Mouse (Mus musculus): Measurements from ENCODE around the gene Fars2. TPM values are rescaled to one million over a fixed set of nuclear protein-coding genes. Genes with fewer than 3 reads are reported as not detected.
A peak's percentile ranks its signal among the peaks of the same experiment; 100 is the strongest.

Gene Fars2
- total RNA-seq, 2 experiments from 2014 or later = 33.7 to 42.4 TPM

- no peak for TF ChIP-seq CTCF (conservative IDR thresholded peaks at IDR 0.05)
- no peak overlapping the region for H3K4me3 ChIP-seq
- DNase-seq (ENCODE audit: low spot score in 2 of 2) = no peak
- no peak overlapping the region for H3K27ac ChIP-seq
Observed at GRCm38 (mm10) chr13:36583481-36584151, 466.4 kb downstream of the Fars2 start.

- no peak overlapping the region for H3K4me3 ChIP-seq
- no peak for TF ChIP-seq CTCF (conservative IDR thresholded peaks at IDR 0.05)
- no peak for DNase-seq (ENCODE audit: low spot score in 2 of 2)
- H3K27ac ChIP-seq = no peak overlapping the region
Observed at GRCm38 (mm10) chr13:36584197-36584596, 467.0 kb downstream of the Fars2 start.

- TF ChIP-seq CTCF (conservative IDR thresholded peaks at IDR 0.05) = no peak
- H3K4me3 ChIP-seq = no peak overlapping the region
- no peak overlapping the region for H3K27ac ChIP-seq
- no peak for DNase-seq (ENCODE audit: low spot score in 2 of 2)
Observed at GRCm38 (mm10) chr13:36589092-36589491, 471.9 kb downstream of the Fars2 start.

- DNase-seq (ENCODE audit: low spot score in 2 of 2) = no peak
- H3K4me3 ChIP-seq = no peak overlapping the region
- 0 out of 2 replicates have a peak overlapping the region, but pooled peaks have one; percentile 29 for H3K27ac ChIP-seq
- no peak for TF ChIP-seq CTCF (conservative IDR thresholded peaks at IDR 0.05)
Observed at GRCm38 (mm10) chr13:36592291-36592690, 475.1 kb downstream of the Fars2 start.

GRCm38 (mm10) chr13:36606717-36607116 lies 489.5 kb downstream of the Fars2 start:
- no peak for TF ChIP-seq CTCF (conservative IDR thresholded peaks at IDR 0.05)
- no peak overlapping the region for H3K27ac ChIP-seq
- no peak overlapping the region for H3K4me3 ChIP-seq
- no peak for DNase-seq (ENCODE audit: low spot score in 2 of 2)

GRCm38 (mm10) chr13:36607871-36608270 lies 490.7 kb downstream of the Fars2 start:
- no peak for TF ChIP-seq CTCF (conservative IDR thresholded peaks at IDR 0.05)
- Histone ChIP-seq H3K27ac (no peak overlapping the region), H3K4me3 (no peak overlapping the region)
- no peak for DNase-seq (ENCODE audit: low spot score in 2 of 2)

GRCm38 (mm10) chr13:36610426-36610825 lies 493.2 kb downstream of the Fars2 start:
- Histone ChIP-seq H3K27ac (no peak overlapping the region), H3K4me3 (no peak overlapping the region)
- no peak for TF ChIP-seq CTCF (conservative IDR thresholded peaks at IDR 0.05)
- no peak for DNase-seq (ENCODE audit: low spot score in 2 of 2)

- peak; percentile 11 to 19 for DNase-seq (ENCODE audit: low spot score in 2 of 2)
- H3K27ac ChIP-seq = peak overlapping the region; percentile 77
- H3K4me3 ChIP-seq = peak overlapping the region; percentile 53
- TF ChIP-seq CTCF (conservative IDR thresholded peaks at IDR 0.05) = no peak
Observed at GRCm38 (mm10) chr13:36612785-36613750, 495.9 kb downstream of the Fars2 start.

GRCm38 (mm10) chr13:36620498-36621332 lies 503.5 kb downstream of the Fars2 start:
- no peak for DNase-seq (ENCODE audit: low spot score in 2 of 2)
- H3K4me3 ChIP-seq = no peak overlapping the region
- H3K27ac ChIP-seq = no peak overlapping the region
- no peak for TF ChIP-seq CTCF (conservative IDR thresholded peaks at IDR 0.05)

- no peak for DNase-seq (ENCODE audit: low spot score in 2 of 2)
- no peak overlapping the region for H3K27ac ChIP-seq
- TF ChIP-seq CTCF (conservative IDR thresholded peaks at IDR 0.05) = no peak
- no peak overlapping the region for H3K4me3 ChIP-seq
Observed at GRCm38 (mm10) chr13:36621333-36621659, 504.1 kb downstream of the Fars2 start.

- no peak for DNase-seq (ENCODE audit: low spot score in 2 of 2)
- Histone ChIP-seq H3K27ac (no peak overlapping the region), H3K4me3 (no peak overlapping the region)
- TF ChIP-seq CTCF (conservative IDR thresholded peaks at IDR 0.05) = no peak
Observed at GRCm38 (mm10) chr13:36623556-36623955, 506.3 kb downstream of the Fars2 start.

- no peak for TF ChIP-seq CTCF (conservative IDR thresholded peaks at IDR 0.05)
- no peak for DNase-seq (ENCODE audit: low spot score in 2 of 2)
- no peak overlapping the region for H3K27ac ChIP-seq
- no peak overlapping the region for H3K4me3 ChIP-seq
Observed at GRCm38 (mm10) chr13:36629154-36629553, 511.9 kb downstream of the Fars2 start.

GRCm38 (mm10) chr13:36648257-36648656 lies 531.0 kb downstream of the Fars2 start:
- TF ChIP-seq CTCF (conservative IDR thresholded peaks at IDR 0.05) = no peak
- Histone ChIP-seq H3K27ac (no peak overlapping the region), H3K4me3 (no peak overlapping the region)
- no peak for DNase-seq (ENCODE audit: low spot score in 2 of 2)
